Mouse (Mus musculus) T-cell, adult 2 months (primary cell): ENCODE measurements at regions not wholly inside any gene's neighbourhood (a gene's known extent, or its start where the extent isn't known, plus 50 kb on each side); places are given as distances from the start of the nearest gene placed in this dataset.
A peak's percentile ranks its signal among the peaks of the same experiment; 100 is the strongest.
"Not testable (repeated sequence)": the region's sequence is repeated elsewhere in the genome, so short reads cannot be mapped to it uniquely, and the experiment has no call there.

Experiments
- DNase-seq: peaks from one replicate; pipeline ENCODE4 v3.0.0; 2022; ENCODE audit warnings: low spot score

DNA sequence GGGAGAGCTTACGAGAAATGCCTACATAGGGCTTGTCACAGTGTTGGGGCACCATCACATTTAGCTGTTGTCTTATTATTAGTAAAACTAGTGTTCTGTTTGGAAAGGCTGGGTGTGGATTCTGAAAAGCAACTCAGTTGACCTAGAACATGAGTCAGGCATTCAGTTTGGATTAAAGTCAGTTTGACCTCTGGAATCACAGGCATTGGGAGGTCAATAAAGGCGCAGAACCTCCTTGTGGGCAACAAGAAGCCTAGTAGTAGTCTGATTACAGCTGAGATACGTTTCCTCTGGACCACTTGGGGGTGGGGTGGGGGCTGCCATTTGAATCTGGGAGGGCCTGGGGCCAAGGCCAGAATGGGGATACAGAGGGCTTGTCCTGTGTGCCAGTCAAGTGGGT is 52.1 kb upstream of the Map3k1 start:
- no peak for DNase-seq

GRCm38 (mm10) chr13:111862316-111862715 is 53.5 kb upstream of the Map3k1 start:
- DNase-seq: no peak

- no peak for DNase-seq
Measured at GRCm38 (mm10) chr13:111865956-111866355, 57.2 kb upstream of the Map3k1 start.

GRCm38 (mm10) chr13:111867261-111867660 is 58.5 kb upstream of the Map3k1 start:
- DNase-seq: peak; percentile 23

- DNase-seq: peak; percentile 79
Measured at GRCm38 (mm10) chr13:111867763-111868725, 59.3 kb upstream of the Map3k1 start.

- no peak for DNase-seq
Measured at GRCm38 (mm10) chr13:111868947-111869346, 60.2 kb upstream of the Map3k1 start.

GRCm38 (mm10) chr13:111869771-111870437 is 61.1 kb upstream of the Map3k1 start:
- no peak for DNase-seq

- DNase-seq: no peak
Measured at GRCm38 (mm10) chr13:111870505-111870904, 61.7 kb upstream of the Map3k1 start.

GRCm38 (mm10) chr13:111871672-111872410 is 63.0 kb upstream of the Map3k1 start:
- no peak for DNase-seq

GRCm38 (mm10) chr13:111874330-111874729 is 65.5 kb upstream of the Map3k1 start:
- no peak for DNase-seq

GRCm38 (mm10) chr13:111876404-111876803 is 67.6 kb upstream of the Map3k1 start:
- no peak for DNase-seq

DNA sequence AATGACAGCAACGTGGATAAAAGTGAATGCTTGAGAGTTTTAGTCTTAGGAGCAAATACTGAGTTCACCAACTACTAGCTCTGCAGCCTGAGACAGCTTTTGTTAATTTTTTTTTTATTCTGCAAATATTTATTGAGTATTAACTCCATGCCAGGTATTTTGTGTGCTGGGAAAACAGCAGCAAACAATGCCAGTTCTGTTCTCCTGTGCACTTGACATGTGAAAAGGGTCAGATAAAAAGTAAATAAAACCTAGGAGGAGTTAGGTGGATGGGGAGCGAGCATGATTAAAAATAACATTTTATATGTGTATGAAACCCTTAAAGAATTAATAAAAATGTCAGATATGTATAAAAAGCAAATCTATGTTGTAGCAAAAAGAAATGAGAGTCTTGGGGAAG is 68.1 kb upstream of the Map3k1 start:
- no peak for DNase-seq

DNA sequence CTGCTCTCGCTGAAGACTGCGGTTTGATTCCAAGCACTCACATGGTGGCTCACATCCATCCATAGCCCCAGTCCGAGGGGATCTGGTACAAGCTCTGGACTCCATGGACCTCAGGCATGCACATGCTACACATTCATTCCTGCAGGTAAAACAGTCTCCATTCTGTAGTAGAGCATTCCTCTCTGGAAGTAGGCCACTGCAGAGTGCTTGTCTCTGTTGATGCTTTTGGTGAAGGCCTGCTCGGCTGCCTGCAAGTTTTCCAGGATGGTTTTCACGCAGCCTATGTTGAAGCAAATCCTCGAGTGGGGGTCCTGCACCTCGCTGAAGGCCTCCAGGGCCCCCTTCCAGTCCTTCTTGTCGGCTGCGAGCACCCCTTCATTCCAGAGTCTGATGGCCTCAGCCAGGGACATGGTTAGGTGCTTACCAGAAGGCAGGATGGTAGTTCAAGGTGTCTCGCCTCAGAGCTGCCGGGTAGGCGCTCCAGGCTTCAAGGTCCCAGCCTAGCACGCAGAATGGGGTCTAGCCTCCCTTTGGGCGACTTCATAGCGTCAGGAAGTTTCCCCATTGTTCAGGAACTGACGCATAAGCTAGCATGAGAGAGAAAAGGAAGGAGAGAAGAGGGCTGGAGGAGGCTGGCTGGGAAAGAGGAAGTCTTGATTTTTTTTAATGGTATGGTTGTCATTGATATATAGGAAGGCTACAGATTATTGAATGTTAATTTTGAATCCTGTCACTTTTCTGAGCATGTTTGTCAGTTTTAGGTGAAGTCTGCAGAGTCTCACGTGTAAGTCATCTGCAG is 75.2 kb upstream of the Map3k1 start:
- not testable (repeated sequence) for DNase-seq

DNA sequence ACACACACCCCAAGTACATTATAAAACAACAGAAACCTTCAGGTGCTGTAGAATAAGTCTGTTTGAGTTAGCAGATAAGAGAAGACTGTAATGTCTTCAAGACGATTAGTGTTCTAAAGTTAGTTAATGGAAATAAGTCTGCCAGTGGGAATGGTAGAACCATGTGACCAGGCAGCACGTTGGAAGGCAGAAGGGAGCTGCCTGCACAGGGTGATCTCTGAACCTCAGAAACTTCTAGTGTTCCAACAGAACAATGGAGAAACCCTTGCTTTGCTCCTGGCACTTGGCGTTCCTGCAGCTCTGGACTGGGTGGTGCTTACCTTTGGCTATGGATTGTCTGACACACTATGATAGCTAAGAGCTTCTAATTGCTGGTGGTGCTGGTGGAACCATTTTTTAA is 82.0 kb upstream of the Map3k1 start:
- no peak for DNase-seq

GRCm38 (mm10) chr13:111892141-111892540 is 83.3 kb upstream of the Map3k1 start:
- no peak for DNase-seq

- no peak for DNase-seq
Measured at GRCm38 (mm10) chr13:111893221-111893713, 84.5 kb upstream of the Map3k1 start.

GRCm38 (mm10) chr13:111894804-111895478 is 86.1 kb upstream of the Map3k1 start:
- DNase-seq: peak; percentile 26

- DNase-seq: no peak
Measured at GRCm38 (mm10) chr13:111896279-111896678, 87.5 kb upstream of the Map3k1 start.

- DNase-seq: no peak
Measured at GRCm38 (mm10) chr13:111903361-111903760, 94.6 kb upstream of the Map3k1 start.

GRCm38 (mm10) chr13:111903931-111904330 is 95.1 kb upstream of the Map3k1 start:
- DNase-seq: no peak
